Mouse (Mus musculus) liver, embryonic 13.5 days (tissue): Measurements from ENCODE around the gene Cfap61. TPM values are rescaled to one million over a fixed set of nuclear protein-coding genes. Genes with fewer than 3 reads are reported as not detected.

Experiments used
- ATAC-seq: fragments of 200-750 bp; cut with Nextera tagmentation; 2 replicates; pipeline ENCODE4 v1.8.0; 2017; ENCODE audit warnings: low read depth, mild to moderate bottlenecking, moderate number of reproducible peaks, moderate library complexity
- DNase-seq: peaks from one replicate; pipeline ENCODE4 v3.0.0; 2022
- H3K27ac ChIP-seq: fragments of 300-500 bp; sonication (generic); 2 replicates; pipeline ENCODE4 v1.5.1; 2015; ENCODE audit warnings: moderate library complexity, mild to moderate bottlenecking, inconsistent platforms
- H3K27me3 ChIP-seq: fragments of 300-500 bp; sonication (generic); 2 replicates; pipeline ENCODE4 v1.6.1; 2015; ENCODE audit warnings: mild to moderate bottlenecking, inconsistent platforms
- H3K36me3 ChIP-seq: fragments of 300-500 bp; sonication (generic); 2 replicates; pipeline ENCODE4 v1.6.1; 2015; ENCODE audit warnings: mild to moderate bottlenecking, inconsistent platforms
- H3K4me1 ChIP-seq: fragments of 300-500 bp; sonication (generic); replicated peaks from 2 replicates; pipeline ENCODE4 v1.6.1; 2015; ENCODE audit warnings: inconsistent platforms
- H3K4me2 ChIP-seq: fragments of 300-500 bp; sonication (generic); 2 replicates; pipeline ENCODE4 v1.6.1; 2015; ENCODE audit warnings: inconsistent platforms, mild to moderate bottlenecking, moderate library complexity
- H3K4me3 ChIP-seq: fragments of 300-500 bp; sonication (generic); replicated peaks from 2 replicates; pipeline ENCODE4 v1.5.1; 2015; ENCODE audit warnings: mild to moderate bottlenecking, inconsistent platforms
- H3K9ac ChIP-seq: fragments of 300-500 bp; sonication (generic); 2 replicates; pipeline ENCODE4 v1.6.1; 2015; ENCODE audit warnings: mild to moderate bottlenecking, inconsistent platforms
- H3K9me3 ChIP-seq: fragments of 300-500 bp; sonication (generic); replicated peaks from 2 replicates; pipeline ENCODE4 v1.6.1; 2016; ENCODE audit warnings: inconsistent platforms
- WGBS: fragments of 180-500 bp; shearing (Covaris S2); methylation state at CpG from one replicate; pipeline ENCODE4 v1.1.7; 2015; ENCODE audit not compliant: insufficient replicate concordance; 5-methylcytosine and 5-hydroxymethylcytosine counted together
- polyA plus RNA-seq: library from polyadenylated mRNA; unstranded; fragments of >200 nt; fragmentation: Nextera tagmentation; extraction: Ambion mirVana; gene quantifications from 2 replicates; pipeline ENCODE4 v1.2.1, GENCODE M21; 2015

Cfap61 gene
- polyA plus RNA-seq, 1 experiment from 2014 or later: 0.10 TPM

- Histone ChIP-seq H3K9me3 (no peaks in the 10 kb centered on the region), H3K36me3 (no peaks in the 10 kb centered on the region), H3K4me2 (no peak overlapping the region), H3K27ac (no peak overlapping the region), H3K4me1 (peaks cover 28% of the 10 kb centered on the region), H3K9ac (no peak overlapping the region), H3K27me3 (peaks cover 88% of the 10 kb centered on the region), H3K4me3 (no peak overlapping the region)
- WGBS: 7% methylated on average over 19 of the region's 19 CpGs
- ATAC-seq: no peak
- DNase-seq: no peak
Observed at GRCm38 (mm10) chr2:146218881-146219535, 284.4 kb downstream of the Cfap61 start.

- no peak for ATAC-seq
- no peaks in the 10 kb centered on the region for H3K36me3 ChIP-seq
Observed at GRCm38 (mm10) chr2:146219791-146220190, 285.2 kb downstream of the Cfap61 start.

GRCm38 (mm10) chr2:146220591-146221075 lies 286.0 kb downstream of the Cfap61 start:
- Histone ChIP-seq H3K36me3 (no peaks in the 10 kb centered on the region), H3K27me3 (peaks cover 97% of the 10 kb centered on the region), H3K4me2 (peak overlapping the region; percentile 72), H3K4me1 (peaks cover 28% of the 10 kb centered on the region), H3K4me3 (no peak overlapping the region), H3K27ac (no peak overlapping the region), H3K9me3 (no peaks in the 10 kb centered on the region), H3K9ac (no peak overlapping the region)
- DNase-seq (no peak), ATAC-seq (no peak)
- WGBS: 2% methylated on average over 23 of the region's 24 CpGs

More at GRCm38 (mm10) chr2:146219791-146220190, 285.2 kb downstream of the Cfap61 start:
- Histone ChIP-seq H3K27me3 (peaks cover 96% of the 10 kb centered on the region), H3K9ac (no peak overlapping the region), H3K4me3 (no peak overlapping the region), H3K4me2 (no peak overlapping the region), H3K9me3 (no peaks in the 10 kb centered on the region), H3K27ac (no peak overlapping the region), H3K4me1 (peaks cover 28% of the 10 kb centered on the region)
- no peak for DNase-seq
- WGBS: 12% methylated on average over 11 of the region's 11 CpGs

GRCm38 (mm10) chr2:146221076-146221928 lies 286.7 kb downstream of the Cfap61 start, which contains the start of gene Insm1:
Gene Insm1 (plus strand): TSS chr2:146221921.
- DNase-seq (no peak), ATAC-seq (peak; percentile 63)
- no peaks in the 10 kb centered on the region for H3K9me3 ChIP-seq
- no peaks in the 10 kb centered on the region for H3K36me3 ChIP-seq
- H3K4me2 ChIP-seq: peak within 1 kb of the TSS; percentile 72
- H3K27me3 ChIP-seq: peaks cover 97% of the 10 kb centered on the region
- peaks cover 28% of the 10 kb centered on the region for H3K4me1 ChIP-seq
- under 1% methylated on average over 67 of the region's 86 CpGs for WGBS
- no peak within 1 kb of the TSS for H3K27ac ChIP-seq
- H3K4me3 ChIP-seq: peak within 1 kb of the TSS; percentile 56
- H3K9ac ChIP-seq: no peak within 1 kb of the TSS

GRCm38 (mm10) chr2:146221929-146222278 lies 287.3 kb downstream of the Cfap61 start:
- Histone ChIP-seq H3K27me3 (peaks cover 98% of the 10 kb centered on the region), H3K4me3 (peak overlapping the region; percentile 56), H3K27ac (no peak overlapping the region), H3K9ac (no peak overlapping the region), H3K9me3 (no peaks in the 10 kb centered on the region), H3K4me1 (peaks cover 28% of the 10 kb centered on the region), H3K4me2 (peak overlapping the region; percentile 72), H3K36me3 (no peaks in the 10 kb centered on the region)
- DNase-seq: no peak
- 1% methylated on average over 41 of the region's 44 CpGs for WGBS
- ATAC-seq: peak; percentile 39; the same call in 1 of the 2 replicates

GRCm38 (mm10) chr2:146222279-146223175 lies 287.9 kb downstream of the Cfap61 start:
- peak; percentile 32 for ATAC-seq
- peaks cover 99% of the 10 kb centered on the region for H3K27me3 ChIP-seq
- no peaks in the 10 kb centered on the region for H3K9me3 ChIP-seq
- no peak overlapping the region for H3K27ac ChIP-seq
- no peak overlapping the region for H3K9ac ChIP-seq
- WGBS: under 1% methylated on average over 126 of the region's 133 CpGs
- no peaks in the 10 kb centered on the region for H3K36me3 ChIP-seq
- peak overlapping the region; percentile 56 for H3K4me3 ChIP-seq
- DNase-seq: no peak
- peaks cover 28% of the 10 kb centered on the region for H3K4me1 ChIP-seq
- peak overlapping the region; percentile 72 for H3K4me2 ChIP-seq

GRCm38 (mm10) chr2:146223176-146223905 lies 288.8 kb downstream of the Cfap61 start:
- no peak for ATAC-seq
- peak overlapping the region; percentile 72 for H3K4me2 ChIP-seq
- H3K9ac ChIP-seq: no peak overlapping the region
- no peaks in the 10 kb centered on the region for H3K9me3 ChIP-seq
- no peak overlapping the region for H3K27ac ChIP-seq
- DNase-seq: no peak
- peaks cover 28% of the 10 kb centered on the region for H3K4me1 ChIP-seq
- H3K27me3 ChIP-seq: peaks cover 99% of the 10 kb centered on the region
- peak overlapping the region; percentile 56 for H3K4me3 ChIP-seq
- 2% methylated on average over 69 of the region's 75 CpGs for WGBS
- no peaks in the 10 kb centered on the region for H3K36me3 ChIP-seq

GRCm38 (mm10) chr2:146224141-146224540 lies 289.6 kb downstream of the Cfap61 start:
- DNase-seq (no peak), ATAC-seq (no peak)
- Histone ChIP-seq H3K9me3 (no peaks in the 10 kb centered on the region), H3K4me1 (peaks cover 28% of the 10 kb centered on the region), H3K9ac (no peak overlapping the region), H3K27me3 (peaks cover 95% of the 10 kb centered on the region), H3K4me2 (no peak overlapping the region), H3K36me3 (no peaks in the 10 kb centered on the region), H3K4me3 (no peak overlapping the region), H3K27ac (no peak overlapping the region)
- WGBS: 20% methylated on average over 7 of the region's 7 CpGs

GRCm38 (mm10) chr2:146225818-146226217 lies 291.2 kb downstream of the Cfap61 start:
- H3K4me3 ChIP-seq: no peak overlapping the region
- no peaks in the 10 kb centered on the region for H3K36me3 ChIP-seq
- no peak overlapping the region for H3K9ac ChIP-seq
- DNase-seq (no peak), ATAC-seq (no peak)
- H3K27ac ChIP-seq: no peak overlapping the region
- peaks cover 26% of the 10 kb centered on the region for H3K4me1 ChIP-seq
- WGBS: 19% methylated on average over 6 of the region's 6 CpGs
- H3K4me2 ChIP-seq: no peak overlapping the region
- H3K27me3 ChIP-seq: peaks cover 79% of the 10 kb centered on the region
- H3K9me3 ChIP-seq: no peaks in the 10 kb centered on the region

GRCm38 (mm10) chr2:146226484-146226883 lies 291.9 kb downstream of the Cfap61 start:
- no peak for ATAC-seq
- no peak for DNase-seq
- H3K4me2 ChIP-seq: no peak overlapping the region
- H3K9me3 ChIP-seq: no peaks in the 10 kb centered on the region
- H3K9ac ChIP-seq: no peak overlapping the region
- H3K27ac ChIP-seq: no peak overlapping the region
- peaks cover 20% of the 10 kb centered on the region for H3K4me1 ChIP-seq
- no peaks in the 10 kb centered on the region for H3K36me3 ChIP-seq
- H3K4me3 ChIP-seq: no peak overlapping the region
- H3K27me3 ChIP-seq: peaks cover 73% of the 10 kb centered on the region
- WGBS: 10% methylated on average over 9 of the region's 9 CpGs
